Mouse (Mus musculus): ENCODE results near the gene Lsm7.
A peak's percentile ranks its signal among the peaks of the same experiment; 100 is the strongest.

Gene Lsm7

DNA sequence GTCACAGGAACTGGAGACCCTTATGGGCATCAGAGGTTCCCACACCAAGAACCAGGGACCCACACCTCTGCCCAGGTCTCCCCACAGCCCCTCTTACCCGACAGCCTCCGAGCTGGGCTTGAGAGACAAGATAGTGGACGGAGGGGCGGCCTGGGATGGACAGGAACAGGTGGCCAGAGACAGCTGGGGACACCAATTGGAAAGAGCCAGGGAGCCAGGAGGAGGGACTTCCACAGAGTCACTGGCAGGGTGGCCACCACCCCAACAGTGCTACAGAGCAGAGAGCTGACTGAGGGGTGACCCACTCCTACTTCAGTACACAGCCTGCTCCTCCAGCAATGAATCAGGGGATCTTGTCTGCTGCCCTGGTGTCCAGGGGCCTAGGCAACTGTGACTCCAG, 41.6 kb downstream of the Lsm7 start, which contains the start of gene Jsrp1:
Gene Jsrp1, minus strand, starts transcription at position 133 of the 400 bp plus-strand sequence.
- no peak for DNase-seq (ENCODE audit: low spot score in 2 of 2)

- no peak for DNase-seq (ENCODE audit: low spot score in 2 of 2)
These were observed 42.5 kb downstream of the Lsm7 start for GRCm38 (mm10) chr10:80812391-80813041.

DNA sequence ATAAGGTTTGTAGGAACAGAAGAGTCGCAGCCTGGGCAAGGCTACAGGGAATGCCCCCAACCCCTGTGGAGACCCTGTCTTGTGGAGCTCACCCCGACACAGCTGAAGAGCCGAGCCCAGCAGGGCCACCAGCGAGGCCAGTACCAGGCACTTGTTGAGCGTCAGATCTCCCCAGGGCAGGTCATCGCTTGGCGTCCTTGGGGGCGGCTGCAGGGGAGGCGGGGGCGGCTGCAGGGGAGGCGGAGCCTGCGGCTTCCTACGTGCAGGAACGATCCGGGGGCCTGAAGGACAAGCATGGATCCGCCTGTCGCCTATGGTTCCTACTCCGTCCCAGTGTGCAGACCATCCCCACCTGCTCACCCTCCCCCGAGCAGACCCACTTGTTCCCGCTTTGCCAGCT, 44.9 kb downstream of the Lsm7 start:
- no peak for DNase-seq (ENCODE audit: low spot score in 2 of 2)

DNA sequence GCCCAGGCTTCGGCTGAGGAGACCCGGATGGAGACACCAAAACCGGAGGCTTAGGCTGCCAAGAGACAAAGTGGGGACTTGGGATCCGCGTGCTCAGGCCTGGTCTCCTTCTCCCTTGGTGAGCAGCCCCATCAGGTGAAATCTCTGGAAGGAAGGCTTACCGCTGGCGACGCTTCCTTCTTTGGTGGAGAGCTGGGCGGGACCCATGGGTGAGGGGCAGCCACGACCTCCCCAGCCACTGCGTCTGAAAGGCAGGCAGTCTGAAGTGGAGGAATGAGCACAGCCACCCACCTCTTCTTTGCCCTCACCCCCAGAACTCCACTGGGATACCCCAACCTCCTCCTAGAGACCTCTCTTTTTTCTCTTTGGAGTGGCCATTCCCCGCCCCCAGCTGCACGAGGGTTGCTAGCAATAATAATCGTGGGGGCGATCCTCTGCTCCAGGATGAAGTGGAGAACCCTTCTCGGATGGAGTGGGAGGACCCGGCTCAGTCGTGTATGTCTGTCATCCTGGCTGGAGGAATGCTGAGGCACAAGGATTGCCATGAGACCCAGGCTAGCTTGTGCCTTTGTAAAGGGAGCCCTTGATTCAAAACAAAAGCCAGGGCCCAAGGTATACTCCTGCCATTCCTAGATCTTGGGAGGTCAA, 45.9 kb downstream of the Lsm7 start:
- DNase-seq (ENCODE audit: low spot score in 2 of 2) = no peak

DNA sequence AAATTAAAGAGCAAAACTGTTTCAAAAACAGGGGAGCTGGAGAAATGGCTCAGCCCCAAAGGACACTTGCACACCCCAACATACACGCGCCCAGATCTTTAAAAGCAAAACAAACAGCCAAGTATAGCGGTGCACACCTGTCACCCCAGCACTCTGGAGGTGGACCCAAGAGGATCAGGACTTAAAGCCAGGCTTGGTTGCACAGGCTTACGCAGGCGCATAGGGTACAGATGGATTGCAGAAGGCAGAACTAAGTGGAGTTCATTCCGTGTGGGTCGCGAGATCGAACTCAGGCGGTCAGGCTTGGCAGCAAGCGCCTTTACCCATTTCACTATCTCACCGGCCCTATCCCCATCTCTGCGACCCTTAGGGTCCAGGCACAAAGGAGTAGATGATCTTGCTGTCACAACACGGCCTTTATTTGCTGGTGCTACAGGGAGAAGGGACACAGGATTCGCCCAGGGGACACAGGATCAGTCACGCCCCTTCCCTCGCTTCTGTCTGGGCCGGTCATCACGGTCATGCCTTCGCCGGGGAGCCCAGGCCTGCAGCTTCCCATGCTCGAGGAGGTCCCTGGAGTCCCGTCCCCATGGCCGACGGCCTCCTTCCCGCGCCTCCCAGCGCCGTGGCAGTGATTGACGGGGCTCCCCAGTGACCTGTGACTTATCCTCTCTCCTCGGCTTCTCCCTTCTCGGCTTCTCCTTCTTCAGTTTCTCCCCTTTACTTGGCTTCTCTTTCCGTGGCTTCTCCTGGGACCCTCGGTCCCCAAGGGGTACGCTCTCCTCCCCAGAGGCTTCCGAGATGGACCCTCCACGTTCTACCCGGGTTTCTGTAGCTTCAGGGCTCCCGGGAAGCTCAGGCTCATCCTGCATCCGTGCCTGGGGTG, 46.7 kb downstream of the Lsm7 start:
- DNase-seq (ENCODE audit: low spot score in 2 of 2) = no peak

GRCm38 (mm10) chr10:80807057-80807627, 47.9 kb downstream of the Lsm7 start:
- peak in 1 of 2 experiments; percentile 65 for DNase-seq (ENCODE audit: low spot score in 2 of 2)

DNA sequence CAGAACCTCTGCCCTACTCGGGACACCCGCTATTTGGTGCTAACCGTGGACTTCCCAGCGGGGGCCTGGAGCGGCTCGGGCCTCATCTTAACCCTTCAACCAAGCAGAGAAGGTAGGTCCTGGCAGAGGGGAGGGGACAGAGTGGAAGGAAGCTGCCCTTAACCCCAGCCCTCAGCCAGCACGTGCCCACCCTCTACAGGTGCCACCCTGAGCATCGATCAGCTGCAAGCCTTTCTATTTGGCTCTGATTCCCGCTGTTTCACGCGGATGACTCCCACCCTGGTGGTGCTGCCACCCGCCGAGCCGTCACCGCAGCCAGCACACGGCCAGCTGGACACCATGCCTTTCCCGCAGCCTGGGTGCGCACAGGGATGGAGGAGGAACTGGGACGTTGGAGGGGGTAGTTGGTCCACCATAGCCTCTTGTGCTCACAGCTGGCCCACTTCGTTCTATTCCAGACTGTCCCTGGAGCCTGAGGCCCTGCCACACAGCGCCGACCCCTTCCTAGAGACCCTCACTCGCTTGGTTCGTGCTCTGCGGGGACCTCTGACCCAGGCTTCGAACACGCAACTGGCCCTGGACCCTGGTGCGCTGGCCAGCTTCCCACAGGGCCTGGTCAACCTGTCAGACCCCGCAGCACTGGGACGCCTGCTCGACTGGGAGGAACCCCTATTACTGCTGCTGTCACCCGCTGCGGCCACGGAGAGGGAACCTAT, 48.5 kb downstream of the Lsm7 start:
- no peak for DNase-seq (ENCODE audit: low spot score in 2 of 2)

- peak; percentile 88 to 93 for DNase-seq (ENCODE audit: low spot score in 2 of 2)
These were observed 49.1 kb downstream of the Lsm7 start for GRCm38 (mm10) chr10:80805925-80806324.

GRCm38 (mm10) chr10:80805322-80805721, 49.7 kb downstream of the Lsm7 start:
- DNase-seq (ENCODE audit: low spot score in 2 of 2) = no peak

GRCm38 (mm10) chr10:80804916-80805315, 50.1 kb downstream of the Lsm7 start, which contains the start of gene Amh:
Gene Amh (plus strand): TSS chr10:80805243.
- DNase-seq (ENCODE audit: low spot score in 2 of 2) = no peak

DNA sequence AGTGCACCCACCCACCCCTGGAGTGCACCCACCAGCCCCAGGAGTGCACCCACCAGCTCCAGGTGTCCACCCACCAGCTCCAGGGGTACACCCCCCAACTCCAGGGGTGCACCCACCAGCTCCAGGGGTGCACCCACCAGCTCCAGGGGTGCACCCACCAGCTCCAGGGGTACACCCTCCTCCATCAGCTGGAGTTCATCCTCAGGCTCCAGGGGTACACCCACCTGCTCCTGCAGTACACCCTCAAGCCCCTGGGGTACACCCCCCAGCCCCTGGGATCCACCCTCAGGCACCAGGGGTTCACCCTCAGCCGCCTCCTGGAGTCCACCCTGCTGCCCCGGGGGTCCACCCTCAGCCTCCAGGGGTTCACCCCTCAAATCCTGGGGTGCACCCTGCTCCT, 50.7 kb downstream of the Lsm7 start:
- no peak for DNase-seq (ENCODE audit: low spot score in 2 of 2)

DNA sequence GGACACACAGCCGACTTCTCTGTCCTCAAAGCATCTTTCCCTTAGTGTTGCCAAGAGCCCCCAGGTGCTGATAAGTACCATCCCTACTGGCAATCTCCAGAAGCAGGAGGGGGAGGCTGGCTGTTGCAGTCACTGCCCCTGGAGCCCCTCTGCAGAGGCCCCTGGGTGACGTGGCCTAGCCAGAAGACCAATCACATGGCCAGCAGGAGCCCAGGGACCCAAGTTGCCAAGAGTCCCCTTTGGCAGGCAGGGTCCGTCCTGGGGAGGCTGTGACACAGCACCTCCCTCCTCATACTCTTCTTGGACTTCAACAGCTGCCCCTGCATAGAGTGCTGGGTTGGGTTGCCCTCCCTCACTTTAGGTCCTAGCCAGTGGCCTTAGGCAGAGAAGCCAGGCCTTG, 52.0 kb downstream of the Lsm7 start:
- no peak for DNase-seq (ENCODE audit: low spot score in 2 of 2)

All from spleen, postnatal 10 days (tissue).